Mouse (Mus musculus): ENCODE results near the gene Gkap1.
A peak's percentile ranks its signal among the peaks of the same experiment; 100 is the strongest.

DNA sequence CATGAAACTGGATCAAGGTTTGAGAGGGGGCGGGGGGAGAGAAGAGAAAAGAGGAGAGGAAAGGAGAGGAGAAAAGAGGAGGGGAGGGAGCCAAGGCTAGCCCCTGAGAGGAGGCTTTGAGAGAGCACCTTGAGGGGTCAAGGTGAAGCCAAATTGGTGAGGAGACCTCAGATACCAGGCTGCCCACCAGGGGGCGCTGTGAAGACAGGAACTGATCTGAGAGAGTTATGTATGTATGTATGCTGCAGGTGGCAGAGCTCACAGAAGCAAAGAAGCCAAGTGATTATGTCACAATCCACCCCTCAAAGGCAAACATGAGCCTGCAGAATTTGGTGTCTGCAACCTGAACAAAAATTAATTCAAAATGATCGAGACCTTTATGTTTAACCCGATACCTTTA is 87.1 kb downstream of the Gkap1 start:
- TF ChIP-seq CTCF (IDR thresholded peaks at IDR 0.05; ENCODE audit: extremely low read depth, insufficient read length, insufficient replicate concordance, low read depth, low read length) (peak; percentile 95; the same call in 1 of the 2 replicates), POLR2A (IDR thresholded peaks at IDR 0.05; ENCODE audit: low read depth, low read length) (no peak)

Data from small intestine, adult 2 months (tissue).